ENCODE assay signal across 8 mouse cellular contexts in genomic region chr5:122263933-122264905, GRCm38 (mm10). TPM values are rescaled to one million over a fixed set of nuclear protein-coding genes. Genes with fewer than 3 reads are reported as not detected.
DNase-seq lines count a peak whose midpoint lies in the region; ATAC-seq and TF ChIP-seq lines count a peak whose summit lies in the region.

Gene Tctn1 (minus strand): TSS chr5:122264460.

- TF ChIP-seq CTCF in CH12.LX (conservative IDR thresholded peaks at IDR 0.05 in 1 of 2, IDR thresholded peaks at IDR 0.05 in 1 of 2; ENCODE audit: low read depth in 2 of 2, low read length in 2 of 2) = no peak
- no peak for TF ChIP-seq CTCF in testis, adult 2 months (IDR thresholded peaks at IDR 0.05; ENCODE audit: control insufficient read depth, insufficient read depth, insufficient replicate concordance, low read depth, low read length)

- ATAC-seq in forebrain, embryonic 11.5 days (replicated peaks; ENCODE audit: low FRiP score) = peak; percentile 97
- ATAC-seq in heart, embryonic 16.5 days (replicated peaks; ENCODE audit: extremely low read depth, insufficient read depth, low FRiP score) = peak; percentile 98
- ATAC-seq in liver, embryonic 16.5 days (ENCODE audit: low read depth) = peak; percentile 100
- ATAC-seq in neural tube, embryonic 13.5 days (ENCODE audit: low read depth) = peak; percentile 99

- 2% methylated on average over 49 of the region's 49 CpGs for whole genome bisulfite sequencing in forebrain, embryonic 11.5 days
- WGBS in heart, embryonic 16.5 days = 1% methylated on average over 49 of the region's 49 CpGs
- WGBS in liver, embryonic 16.5 days (ENCODE audit: insufficient replicate concordance) = 1% methylated on average over 49 of the region's 49 CpGs
- 2% methylated on average over 49 of the region's 49 CpGs for WGBS in neural tube, embryonic 13.5 days

- no peaks in the 10 kb centered on the region for H3K9me3 ChIP-seq in CH12.LX (replicated peaks; ENCODE audit: low read length)
- H3K9me3 ChIP-seq in forebrain, embryonic 11.5 days (ENCODE audit: control insufficient read depth, low read length) = no peaks in the 10 kb centered on the region
- no peaks in the 10 kb centered on the region for H3K9me3 ChIP-seq in heart, embryonic 16.5 days (replicated peaks; ENCODE audit: control insufficient read depth, low read length)
- H3K9me3 ChIP-seq in liver, embryonic 16.5 days (replicated peaks; ENCODE audit: control insufficient read depth, low read length) = no peaks in the 10 kb centered on the region
- no peaks in the 10 kb centered on the region for H3K9me3 ChIP-seq in neural tube, embryonic 13.5 days

- H3K4me2 ChIP-seq in CH12.LX (ENCODE audit: insufficient read depth, low read depth, poor library complexity, severe bottlenecking) = peak within 1 kb of the TSS; percentile 94
- peak within 1 kb of the TSS; percentile 81 for H3K4me2 ChIP-seq in forebrain, embryonic 11.5 days (ENCODE audit: low read depth, low read length, severe bottlenecking)
- peak within 1 kb of the TSS; percentile 89 for H3K4me2 ChIP-seq in heart, embryonic 16.5 days (ENCODE audit: low read depth, low read length)
- peak within 1 kb of the TSS; percentile 98 for H3K4me2 ChIP-seq in liver, embryonic 16.5 days (ENCODE audit: low read depth, low read length)
- H3K4me2 ChIP-seq in neural tube, embryonic 13.5 days = peak within 1 kb of the TSS; percentile 77

- TF ChIP-seq EP300 in CH12.LX (IDR thresholded peaks at IDR 0.05; ENCODE audit: low read length) = no peak

- dilution Hi-C loops in CH12.LX (cut with MboI; ENCODE audit: extremely low pct_ligation_motif_present, extremely low pct_unique_long_range_greater_than_20kb, low sequenced_read_pairs) = no loop called here

- peak; percentile 61; the same call in 1 of the 2 replicates for TF ChIP-seq POLR2A in CH12.LX (IDR thresholded peaks at IDR 0.05; ENCODE audit: low read depth, low read length)
- TF ChIP-seq POLR2A in testis, adult 2 months (IDR thresholded peaks at IDR 0.05; ENCODE audit: control insufficient read depth, low read depth, low read length) = peak; percentile 70

- peak within 1 kb of the TSS; percentile 85 for H3K9ac ChIP-seq in CH12.LX (ENCODE audit: insufficient read depth, low read depth)
- H3K9ac ChIP-seq in forebrain, embryonic 11.5 days (ENCODE audit: low read length) = peak within 1 kb of the TSS; percentile 84
- peak within 1 kb of the TSS; percentile 87 for H3K9ac ChIP-seq in heart, embryonic 16.5 days (ENCODE audit: low read length)
- H3K9ac ChIP-seq in liver, embryonic 16.5 days (ENCODE audit: low read depth, low read length) = peak within 1 kb of the TSS; percentile 83
- H3K9ac ChIP-seq in neural tube, embryonic 13.5 days = peak within 1 kb of the TSS; percentile 92

- H3K4me3 ChIP-seq in CH12.LX (replicated peaks in 1 of 3; ENCODE audit: low read depth in 2 of 3, low read length in 2 of 3, poor library complexity in 1 of 3) = peak within 1 kb of the TSS; percentile 79 to 87 (median 84)
- H3K4me3 ChIP-seq in forebrain, embryonic 11.5 days (ENCODE audit: low read depth, low read length) = peak within 1 kb of the TSS; percentile 80
- peak within 1 kb of the TSS; percentile 88 for H3K4me3 ChIP-seq in heart, embryonic 16.5 days (ENCODE audit: low read length)
- peak within 1 kb of the TSS; percentile 81 for H3K4me3 ChIP-seq in liver, embryonic 16.5 days (ENCODE audit: low read depth, low read length)
- H3K4me3 ChIP-seq in neural tube, embryonic 13.5 days = peak within 1 kb of the TSS; percentile 87
- peak within 1 kb of the TSS; percentile 91 for H3K4me3 ChIP-seq in testis, adult 2 months (ENCODE audit: control insufficient read depth, low read depth, low read length)

- H3K27ac ChIP-seq in CH12.LX (ENCODE audit: insufficient read depth, low read depth) = peak within 1 kb of the TSS; percentile 31; the same call in 1 of the 2 replicates
- peak within 1 kb of the TSS; percentile 53; the same call in 1 of the 2 replicates for H3K27ac ChIP-seq in forebrain, embryonic 11.5 days (ENCODE audit: low read depth, low read length)
- peak within 1 kb of the TSS; percentile 52; the same call in 1 of the 2 replicates for H3K27ac ChIP-seq in heart, embryonic 16.5 days (ENCODE audit: low read length)
- H3K27ac ChIP-seq in liver, embryonic 16.5 days (ENCODE audit: low read length) = peak within 1 kb of the TSS; percentile 63
- H3K27ac ChIP-seq in neural tube, embryonic 13.5 days (replicated peaks) = peak within 1 kb of the TSS; percentile 74
- H3K27ac ChIP-seq in testis, adult 2 months (ENCODE audit: control insufficient read depth, insufficient read depth, low read depth, low read length) = peak within 1 kb of the TSS; percentile 79

- H3K27me3 ChIP-seq in CH12.LX (replicated peaks) = no peaks in the 10 kb centered on the region
- H3K27me3 ChIP-seq in forebrain, embryonic 11.5 days (ENCODE audit: control insufficient read depth, insufficient read depth, low read length) = no peaks in the 10 kb centered on the region
- no peaks in the 10 kb centered on the region for H3K27me3 ChIP-seq in heart, embryonic 16.5 days (ENCODE audit: control insufficient read depth, insufficient read depth, low read length)
- H3K27me3 ChIP-seq in liver, embryonic 16.5 days (ENCODE audit: control insufficient read depth, insufficient read depth, low read depth, low read length) = no peaks in the 10 kb centered on the region
- no peaks in the 10 kb centered on the region for H3K27me3 ChIP-seq in neural tube, embryonic 13.5 days
- no peaks in the 10 kb centered on the region for H3K27me3 ChIP-seq in testis, adult 2 months (ENCODE audit: control insufficient read depth, insufficient read depth, low read length)

- no peak for TF ChIP-seq RAD21 in CH12.LX (IDR thresholded peaks at IDR 0.05; ENCODE audit: low read depth, low read length)

- H3K4me1 ChIP-seq in CH12.LX (ENCODE audit: control insufficient read depth in 1 of 2, insufficient read depth in 2 of 2) = peaks cover 9 to 54% of the 10 kb centered on the region in 2 experiments
- peaks cover 4% of the 10 kb centered on the region; the same call in 1 of the 2 replicates for H3K4me1 ChIP-seq in forebrain, embryonic 11.5 days (replicated peaks; ENCODE audit: control insufficient read depth, insufficient read depth, low read length)
- H3K4me1 ChIP-seq in heart, embryonic 16.5 days (ENCODE audit: control insufficient read depth, insufficient read depth, low read length) = peaks cover 13% of the 10 kb centered on the region
- peaks cover 21% of the 10 kb centered on the region for H3K4me1 ChIP-seq in liver, embryonic 16.5 days (ENCODE audit: control insufficient read depth, low read depth, low read length)
- H3K4me1 ChIP-seq in neural tube, embryonic 13.5 days (replicated peaks) = peaks cover 35% of the 10 kb centered on the region
- H3K4me1 ChIP-seq in testis, adult 2 months (ENCODE audit: control insufficient read depth, insufficient read depth, low read length) = peaks cover 7% of the 10 kb centered on the region

- peaks cover 9 to 15% of the 10 kb centered on the region in 2 experiments for H3K36me3 ChIP-seq in CH12.LX (replicated peaks in 1 of 2; ENCODE audit: control insufficient read depth in 1 of 2, insufficient read depth in 1 of 2, low read length in 1 of 2)
- no peaks in the 10 kb centered on the region for H3K36me3 ChIP-seq in forebrain, embryonic 11.5 days (ENCODE audit: control insufficient read depth, insufficient read depth, low read length)
- H3K36me3 ChIP-seq in heart, embryonic 16.5 days (ENCODE audit: control insufficient read depth, insufficient read depth) = no peaks in the 10 kb centered on the region
- no peaks in the 10 kb centered on the region for H3K36me3 ChIP-seq in liver, embryonic 16.5 days (ENCODE audit: control insufficient read depth, insufficient read depth)
- H3K36me3 ChIP-seq in neural tube, embryonic 13.5 days = peaks cover 15% of the 10 kb centered on the region
- no peaks in the 10 kb centered on the region; the same call in none of the 2 replicates for H3K36me3 ChIP-seq in testis, adult 2 months (ENCODE audit: control insufficient read depth, insufficient read depth, low read length)

- H3K79me2 ChIP-seq in CH12.LX (replicated peaks; ENCODE audit: control insufficient read depth, extremely low read depth, insufficient read depth, poor library complexity, severe bottlenecking) = no peaks in the 10 kb centered on the region

- in situ Hi-C loops in CH12.LX (cut with MboI; ENCODE audit: low pct_ligation_motif_present, low pct_unique_long_range_greater_than_20kb, low sequenced_read_pairs) = loop anchor here (25.0 kb wide), 1 partner anchor 127 kb away; the partner anchor contains the start of gene Ccdc63

- peak; percentile 95 for DNase-seq in CH12.LX (ENCODE audit: extremely low read depth)
- peak; percentile 89 for DNase-seq in c-Kit-positive CD71-positive TER-119-negative erythroid progenitor cells, embryonic 14.5 days (ENCODE audit: low read depth)
- peak; percentile 97 for DNase-seq in forebrain, embryonic 11.5 days (ENCODE audit: low spot score)
- peak; percentile 94 to 96 for DNase-seq in kidney, postnatal 36 days

TF ChIP-seq in CH12.LX, 34 proteins besides CTCF, POLR2A, EP300 and RAD21:
- TF ChIP-seq HCFC1 (IDR thresholded peaks at IDR 0.05; ENCODE audit: low read depth, low read length) (peak; percentile 68), ELF1 (IDR thresholded peaks at IDR 0.05; ENCODE audit: low read depth, low read length) (peak; percentile 78), MEF2A (IDR thresholded peaks at IDR 0.05; ENCODE audit: borderline replicate concordance, low read depth, low read length) (no peak), MAZ (IDR thresholded peaks at IDR 0.05; ENCODE audit: low read depth, low read length) (peak; percentile 24; the same call in 1 of the 2 replicates), ZNF384 (IDR thresholded peaks at IDR 0.05; ENCODE audit: low read depth, low read length) (peak; percentile 68), TCF12 (IDR thresholded peaks at IDR 0.05; ENCODE audit: low read depth, low read length) (0 out of 2 replicates have a peak, but pooled peaks have one; percentile 21), UBTF (IDR thresholded peaks at IDR 0.05; ENCODE audit: low read depth, low read length) (no peak), MXI1 (IDR thresholded peaks at IDR 0.05; ENCODE audit: low read depth, low read length) (peak; percentile 96)

RNA-seq across cellular contexts. Expression of gene Tctn1, which starts in this region (rescaled TPM):
- total RNA-seq in CH12.LX (2012; rRNA removed) (7.6 and 8.8 TPM in 2 replicates), CH12.LX (2014; rRNA removed) (2.6 and 2.9 TPM in 2 replicates)
- polyA plus RNA-seq in CH12.LX (2012; ENCODE audit: insufficient read length, low read depth) = 3.7 and 4.4 TPM in 2 replicates
- 5.2 and 7.5 TPM in 2 replicates for polyA plus RNA-seq in forebrain, embryonic 11.5 days (2014; fragmentation: Nextera tagmentation; extraction: Ambion mirVana)
- polyA plus RNA-seq in heart, embryonic 16.5 days (2015; fragmentation: Nextera tagmentation; extraction: Ambion mirVana) = 2.9 and 3.2 TPM in 2 replicates
- 0.74 and 0.78 TPM in 2 replicates for polyA plus RNA-seq in liver, embryonic 16.5 days (2015; fragmentation: Nextera tagmentation; extraction: Ambion mirVana)
- 4.1 and 4.8 TPM in 2 replicates for polyA plus RNA-seq in neural tube, embryonic 13.5 days (2015; fragmentation: Nextera tagmentation; extraction: Ambion mirVana)
- polyA plus RNA-seq in testis, adult 2 months (2012; rRNA removed) = 59.8 and 63.3 TPM in 2 replicates

Comparison
In these comparisons a context has a peak if more than half of its experiments do, and no peak if none do; other contexts are left out.
1. Peak in every context shown above with its lines: DNase-seq, ATAC-seq, H3K4me3 ChIP-seq and H3K27ac ChIP-seq.
2. Peak in ATAC-seq, H3K4me3 ChIP-seq, H3K27ac ChIP-seq, H3K9ac ChIP-seq and H3K4me2 ChIP-seq in liver, embryonic 16.5 days; RNA of the gene not detected or under 1 TPM.